Mouse (Mus musculus) midbrain, embryonic 12.5 days (tissue): ENCODE results near the gene Plppr3. TPM values are rescaled to one million over a fixed set of nuclear protein-coding genes. Genes with fewer than 3 reads are reported as not detected.

ENCODE experiments used
- ATAC-seq: fragments of 200-750 bp; cut with Nextera tagmentation; 2 replicates; pipeline ENCODE4 v1.8.0; 2017; ENCODE audit warnings: low read depth, moderate TSS enrichment, moderate library complexity; ENCODE audit not compliant: low FRiP score
- H3K27ac ChIP-seq: fragments of 300-500 bp; sonication (generic); replicated peaks from 2 replicates; pipeline ENCODE4 v1.5.1; 2016; ENCODE audit warnings: mild to moderate bottlenecking
- H3K27me3 ChIP-seq: fragments of 300-500 bp; sonication (generic); 2 replicates; pipeline ENCODE4 v1.6.1; 2016; ENCODE audit warnings: mild to moderate bottlenecking
- H3K36me3 ChIP-seq: fragments of 300-500 bp; sonication (generic); 2 replicates; pipeline ENCODE4 v1.6.1; 2016
- H3K4me1 ChIP-seq: fragments of 300-500 bp; sonication (generic); 2 replicates; pipeline ENCODE4 v1.6.1; 2016
- H3K4me2 ChIP-seq: fragments of 300-500 bp; sonication (generic); replicated peaks from 2 replicates; pipeline ENCODE4 v1.6.1; 2016; ENCODE audit warnings: mild to moderate bottlenecking, moderate library complexity
- H3K4me3 ChIP-seq: fragments of 300-500 bp; sonication (generic); 2 replicates; pipeline ENCODE4 v1.5.1; 2016; ENCODE audit warnings: mild to moderate bottlenecking
- H3K9ac ChIP-seq: fragments of 300-500 bp; sonication (generic); replicated peaks from 2 replicates; pipeline ENCODE4 v1.6.1; 2016; ENCODE audit warnings: mild to moderate bottlenecking, moderate library complexity
- H3K9me3 ChIP-seq: fragments of 300-500 bp; sonication (generic); 2 replicates; pipeline ENCODE4 v1.6.1; 2016; ENCODE audit warnings: mild to moderate bottlenecking
- WGBS: fragments of 180-500 bp; shearing (Covaris S2); methylation state at CpG from one replicate; pipeline ENCODE4 v1.1.7; 2016; 5-methylcytosine and 5-hydroxymethylcytosine counted together
- polyA plus RNA-seq: library from polyadenylated mRNA; unstranded; fragments of >200 nt; fragmentation: Nextera tagmentation; extraction: Ambion mirVana; gene quantifications from 2 replicates; pipeline ENCODE4 v1.2.1, GENCODE M21; 2016

Gene Plppr3
- polyA plus RNA-seq, 1 experiment from 2014 or later, result 296 TPM

DNA sequence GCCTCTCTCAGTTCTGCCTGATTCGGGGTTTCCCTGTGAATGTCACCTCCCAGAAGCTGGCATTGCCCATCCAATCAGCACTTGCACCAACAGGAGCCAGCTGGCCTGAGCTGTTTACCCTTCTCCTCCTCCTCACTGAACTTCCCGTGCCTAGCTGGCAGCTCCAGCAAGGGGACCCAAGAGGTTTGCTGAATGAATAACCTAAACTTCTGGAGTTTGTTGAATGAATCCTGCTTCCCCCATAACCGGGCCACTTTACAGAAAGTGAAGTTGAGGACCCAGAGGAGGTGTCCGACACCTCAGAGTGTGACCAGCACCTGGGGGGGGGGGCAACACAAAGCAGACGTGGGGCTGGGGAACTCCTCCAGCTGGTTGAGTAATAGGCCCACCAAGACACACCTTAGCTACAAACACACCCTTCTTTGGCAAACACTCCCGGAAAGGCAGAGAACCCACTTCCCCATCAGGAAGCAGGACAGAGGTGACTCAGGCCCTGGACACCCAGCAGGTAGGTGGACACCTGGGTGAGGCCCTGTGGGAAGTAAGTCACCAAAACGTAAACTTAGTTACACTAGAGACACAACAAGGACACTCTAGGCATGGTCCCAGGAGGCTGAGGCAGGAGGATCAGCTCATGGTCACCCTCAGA lies 40.6 kb upstream of the Plppr3 start:
- Histone ChIP-seq H3K9me3 (no peaks in the 10 kb centered on the region), H3K4me3 (no peak overlapping the region), H3K27me3 (peaks cover 31% of the 10 kb centered on the region), H3K4me2 (peak overlapping the region; percentile 98; the same call in 1 of the 2 replicates), H3K9ac (peak overlapping the region; percentile 96; the same call in 1 of the 2 replicates), H3K4me1 (peaks cover 42% of the 10 kb centered on the region), H3K27ac (no peak overlapping the region), H3K36me3 (peaks cover 26% of the 10 kb centered on the region)
- WGBS, result 77% methylated on average over 7 of the region's 7 CpGs
- no peak for ATAC-seq

- 0 out of 2 replicates have a peak overlapping the region, but pooled peaks have one; percentile 98 for H3K4me2 ChIP-seq
- H3K9ac ChIP-seq, result no peak overlapping the region; the same call in 1 of the 2 replicates
- peak overlapping the region; percentile 39; the same call in 1 of the 2 replicates for H3K27ac ChIP-seq
- no peak for ATAC-seq
- WGBS, result 66% methylated on average over 11 of the region's 11 CpGs
- peaks cover 23% of the 10 kb centered on the region for H3K27me3 ChIP-seq
- no peak overlapping the region for H3K4me3 ChIP-seq
- no peaks in the 10 kb centered on the region for H3K9me3 ChIP-seq
- H3K36me3 ChIP-seq, result peaks cover 26% of the 10 kb centered on the region
- peaks cover 42% of the 10 kb centered on the region for H3K4me1 ChIP-seq
Observed at GRCm38 (mm10) chr10:79914131-79914947, 39.9 kb upstream of the Plppr3 start.

- Histone ChIP-seq H3K9me3 (no peaks in the 10 kb centered on the region), H3K4me2 (no peak overlapping the region), H3K4me1 (peaks cover 40% of the 10 kb centered on the region), H3K9ac (no peak overlapping the region; the same call in 1 of the 2 replicates), H3K4me3 (no peak overlapping the region), H3K36me3 (peaks cover 26% of the 10 kb centered on the region), H3K27ac (no peak overlapping the region), H3K27me3 (peaks cover 4% of the 10 kb centered on the region)
- 76% methylated on average over 20 of the region's 20 CpGs for WGBS
- ATAC-seq, result no peak
Observed at GRCm38 (mm10) chr10:79912412-79912811, 38.0 kb upstream of the Plppr3 start.

DNA sequence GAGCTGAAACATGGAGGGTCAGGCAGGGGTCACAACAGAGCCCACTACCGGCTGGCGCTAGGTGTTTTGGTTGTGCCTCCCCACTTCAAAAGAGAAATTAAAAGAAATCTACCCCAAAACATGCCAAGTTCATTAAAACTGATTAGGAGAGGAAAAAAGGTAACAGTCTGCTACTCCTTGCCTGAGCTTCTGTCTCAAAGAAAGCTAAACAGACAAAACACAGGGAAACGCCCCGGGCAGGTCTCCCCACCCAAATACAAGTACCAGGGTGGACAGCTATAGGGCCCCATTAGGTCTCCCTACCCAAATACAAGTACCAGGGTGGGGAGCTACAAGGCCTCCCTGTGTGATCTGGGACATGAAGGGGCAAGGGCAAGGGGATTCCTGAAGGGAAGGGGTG lies 36.1 kb upstream of the Plppr3 start, which contains the start of gene Gm26602:
Gene Gm26602, plus strand, starts transcription at position 301 of the 400 bp plus-strand sequence.
- H3K27me3 ChIP-seq, result no peaks in the 10 kb centered on the region
- 96% methylated on average over 4 of the region's 4 CpGs for WGBS
- no peak within 1 kb of the TSS; the same call in 1 of the 2 replicates for H3K4me2 ChIP-seq
- H3K36me3 ChIP-seq, result peaks cover 41% of the 10 kb centered on the region
- peaks cover 27% of the 10 kb centered on the region for H3K4me1 ChIP-seq
- H3K27ac ChIP-seq, result peak within 1 kb of the TSS; percentile 76
- no peak within 1 kb of the TSS for H3K9ac ChIP-seq
- ATAC-seq, result no peak
- H3K4me3 ChIP-seq, result 0 out of 2 replicates have a peak within 1 kb of the TSS, but pooled peaks have one; percentile 12
- H3K9me3 ChIP-seq, result no peaks in the 10 kb centered on the region

- peak overlapping the region; percentile 76 for H3K27ac ChIP-seq
- no peaks in the 10 kb centered on the region for H3K9me3 ChIP-seq
- WGBS, result 26% methylated on average over 14 of the region's 14 CpGs
- no peaks in the 10 kb centered on the region for H3K27me3 ChIP-seq
- ATAC-seq, result no peak; the same call in 1 of the 2 replicates
- peak overlapping the region; percentile 35 for H3K4me2 ChIP-seq
- peaks cover 51% of the 10 kb centered on the region for H3K36me3 ChIP-seq
- 0 out of 2 replicates have a peak overlapping the region, but pooled peaks have one; percentile 31 for H3K9ac ChIP-seq
- peaks cover 15% of the 10 kb centered on the region for H3K4me1 ChIP-seq
- peak overlapping the region; percentile 12; the same call in 1 of the 2 replicates for H3K4me3 ChIP-seq
Observed at GRCm38 (mm10) chr10:79909092-79909922, 34.9 kb upstream of the Plppr3 start.

DNA sequence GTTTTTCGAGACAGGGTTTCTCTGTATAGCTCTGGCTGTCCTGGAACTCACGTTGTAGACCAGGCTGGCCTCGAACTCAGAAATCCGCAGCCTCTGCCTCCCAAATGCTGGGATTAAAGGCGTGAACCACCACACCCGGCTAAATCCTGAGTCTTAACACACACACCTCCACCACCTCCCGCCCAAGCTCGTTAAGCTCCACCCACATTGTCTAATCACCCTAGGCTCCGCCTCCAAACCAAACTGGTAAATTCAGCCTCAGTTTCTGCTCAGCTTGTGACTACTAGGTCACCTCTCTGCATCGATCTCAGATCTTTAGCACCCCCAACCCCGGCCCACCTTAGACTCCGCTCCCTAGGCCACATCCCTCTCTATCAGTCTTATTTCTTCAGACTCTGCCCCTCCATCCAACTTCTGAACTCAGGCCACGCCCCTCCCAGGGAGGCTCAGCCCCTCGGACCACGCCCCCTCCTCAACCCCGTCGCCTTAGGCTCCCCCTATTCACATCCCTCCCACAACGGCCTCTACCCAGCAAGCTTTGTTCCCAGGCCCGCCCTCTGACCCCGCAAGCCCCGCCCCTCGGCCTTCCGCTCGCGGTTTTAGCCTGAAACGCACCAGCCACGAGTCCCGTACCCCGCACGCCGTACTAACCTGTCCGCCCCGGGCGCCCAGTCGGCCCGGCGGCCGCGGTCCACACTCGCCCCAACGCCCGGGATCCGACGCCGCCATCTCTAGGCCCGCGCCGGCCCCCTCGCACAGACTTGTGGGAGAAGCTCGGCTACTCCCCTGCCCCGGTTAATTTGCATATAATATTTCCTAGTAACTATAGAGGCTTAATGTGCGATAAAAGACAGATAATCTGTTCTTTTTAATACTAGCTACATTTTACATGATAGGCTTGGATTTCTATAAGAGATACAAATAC lies 34.0 kb upstream of the Plppr3 start, which contains the start of gene Med16:
Gene Med16, minus strand, starts transcription at position 757 of the 925 bp plus-strand sequence.
- 2% methylated on average over 52 of the region's 52 CpGs for WGBS
- peak within 1 kb of the TSS; percentile 98 for H3K27ac ChIP-seq
- ATAC-seq, result peak; percentile 93

DNA sequence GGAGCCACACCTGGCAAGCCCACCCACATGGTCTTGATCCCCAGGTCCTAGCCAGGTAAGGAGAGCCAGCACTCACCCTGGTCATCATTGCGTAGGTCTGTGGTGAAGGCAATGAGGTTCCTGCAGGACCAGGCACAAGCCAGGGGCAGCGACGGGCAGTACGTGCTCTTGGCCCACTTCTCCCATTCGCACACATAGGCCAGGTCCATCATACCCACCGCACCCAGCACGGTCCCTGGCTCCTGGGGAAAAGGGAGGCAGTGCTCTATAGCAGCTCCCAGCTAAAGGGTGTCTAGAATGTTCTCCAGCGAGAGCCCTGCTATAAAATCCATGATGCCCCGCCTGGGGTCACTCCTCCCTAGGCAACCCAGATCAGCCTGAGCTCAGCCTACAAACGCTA lies 33.0 kb upstream of the Plppr3 start:
- peaks cover 61% of the 10 kb centered on the region for H3K36me3 ChIP-seq
- no peak for ATAC-seq
- peaks cover 9% of the 10 kb centered on the region for H3K27me3 ChIP-seq
- no peak overlapping the region for H3K9ac ChIP-seq
- no peak overlapping the region for H3K27ac ChIP-seq
- WGBS, result 98% methylated on average over 10 of the region's 10 CpGs
- no peak overlapping the region for H3K4me2 ChIP-seq
- peaks cover 9% of the 10 kb centered on the region for H3K4me1 ChIP-seq
- H3K9me3 ChIP-seq, result no peaks in the 10 kb centered on the region
- H3K4me3 ChIP-seq, result no peak overlapping the region

More for the DNA sequence above, 34.0 kb upstream of the Plppr3 start, which contains the start of gene Med16:
- Histone ChIP-seq H3K4me2 (peak within 1 kb of the TSS; percentile 46), H3K4me1 (peaks cover 9% of the 10 kb centered on the region), H3K4me3 (peak within 1 kb of the TSS; percentile 64), H3K36me3 (peaks cover 57% of the 10 kb centered on the region), H3K9me3 (no peaks in the 10 kb centered on the region), H3K27me3 (no peaks in the 10 kb centered on the region), H3K9ac (peak within 1 kb of the TSS; percentile 73)

GRCm38 (mm10) chr10:79906712-79907111 lies 32.3 kb upstream of the Plppr3 start:
- WGBS, result 91% methylated on average over 9 of the region's 9 CpGs
- H3K36me3 ChIP-seq, result peaks cover 53% of the 10 kb centered on the region

GRCm38 (mm10) chr10:79900951-79901410 lies 26.5 kb upstream of the Plppr3 start:
- Histone ChIP-seq H3K4me1 (peaks cover 14% of the 10 kb centered on the region), H3K36me3 (peaks cover 62% of the 10 kb centered on the region), H3K27me3 (peaks cover 39% of the 10 kb centered on the region), H3K27ac (peak overlapping the region; percentile 63), H3K4me3 (no peak overlapping the region), H3K9ac (no peak overlapping the region), H3K4me2 (no peak overlapping the region), H3K9me3 (no peaks in the 10 kb centered on the region)
- peak; percentile 52 for ATAC-seq
- WGBS, result 0% methylated on average over 2 of the region's 2 CpGs

More at GRCm38 (mm10) chr10:79906712-79907111, 32.3 kb upstream of the Plppr3 start:
- Histone ChIP-seq H3K27ac (no peak overlapping the region), H3K4me3 (no peak overlapping the region), H3K9me3 (no peaks in the 10 kb centered on the region), H3K4me2 (no peak overlapping the region), H3K27me3 (peaks cover 13% of the 10 kb centered on the region), H3K9ac (no peak overlapping the region), H3K4me1 (peaks cover 10% of the 10 kb centered on the region)
- no peak for ATAC-seq

DNA sequence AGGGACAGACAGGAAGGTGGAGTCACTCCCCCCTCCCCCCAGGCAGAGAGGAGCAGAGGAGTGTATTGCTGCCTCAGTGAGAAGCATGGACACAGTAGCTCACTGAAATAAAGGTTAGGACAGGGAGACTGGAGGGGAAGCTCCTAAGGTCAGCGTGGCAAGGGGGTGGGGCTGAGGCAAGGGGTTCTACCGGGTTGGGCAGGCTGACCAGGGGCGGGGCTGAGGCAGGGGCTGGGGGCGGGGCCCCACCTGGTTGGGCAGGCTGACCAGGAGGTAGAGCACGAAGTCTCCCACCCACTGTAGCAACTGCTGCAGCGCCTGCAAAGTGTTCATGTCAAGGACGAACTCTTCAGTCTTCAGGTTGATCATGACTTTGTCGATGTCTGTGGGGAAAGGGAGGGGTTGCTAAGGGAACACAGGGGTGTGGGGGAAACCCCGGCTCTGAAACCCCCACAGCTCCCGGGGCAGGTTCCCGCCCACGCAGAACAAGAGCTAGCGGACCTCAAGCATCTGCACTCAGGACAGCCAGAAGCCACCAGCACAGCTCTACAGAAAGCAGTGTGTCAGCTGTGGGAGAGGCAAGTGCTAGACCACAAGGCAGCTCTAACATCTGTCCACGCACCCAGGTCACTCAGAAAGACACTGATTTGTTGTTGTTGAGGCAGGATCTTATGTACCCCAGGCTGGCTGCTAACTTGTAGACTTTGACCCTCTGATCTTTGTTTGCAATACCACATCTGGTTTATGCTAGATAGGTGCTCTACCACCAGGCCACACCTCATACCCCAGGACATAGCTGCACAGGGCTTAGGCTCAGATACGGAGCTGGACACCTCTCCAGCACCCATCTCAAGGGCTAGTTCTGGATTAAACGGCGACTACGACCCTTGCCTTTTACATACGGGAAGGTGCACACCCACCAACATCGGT lies 23.1 kb upstream of the Plppr3 start:
- H3K36me3 ChIP-seq, result peaks cover 52% of the 10 kb centered on the region
- no peak overlapping the region for H3K4me2 ChIP-seq
- no peak overlapping the region for H3K9ac ChIP-seq
- H3K4me1 ChIP-seq, result peaks cover 14% of the 10 kb centered on the region
- H3K4me3 ChIP-seq, result no peak overlapping the region
- H3K27ac ChIP-seq, result no peak overlapping the region
- peaks cover 32% of the 10 kb centered on the region for H3K27me3 ChIP-seq
- ATAC-seq, result no peak
- WGBS, result 56% methylated on average over 20 of the region's 20 CpGs
- no peaks in the 10 kb centered on the region for H3K9me3 ChIP-seq
